Mouse (Mus musculus) ES-E14 (cell line): ENCODE measurements around the gene Ptprh. TPM values are rescaled to one million over a fixed set of nuclear protein-coding genes. Genes with fewer than 3 reads are reported as not detected.

ENCODE experiments used
- DNase-seq: peaks from one replicate; pipeline ENCODE4 v3.0.0-alpha.2; 2013; ENCODE audit warnings: low read depth, low spot score
- H3K27ac ChIP-seq: 2 replicates; pipeline ENCODE4 v1.5.1; 2012; ENCODE audit warnings: low read depth, mild to moderate bottlenecking, low read length, moderate library complexity, mixed read lengths; ENCODE audit not compliant: poor library complexity, insufficient read depth, severe bottlenecking
- H3K36me3 ChIP-seq: 2 replicates; pipeline ENCODE4 v1.6.1; 2012; ENCODE audit warnings: mild to moderate bottlenecking, low read length, moderate library complexity, mixed read lengths; ENCODE audit not compliant: control insufficient read depth, poor library complexity, insufficient read depth, severe bottlenecking
- H3K4me1 ChIP-seq, 2 experiments: fragments of 150-350 bp in 1 of 2; sonication (generic) in 1 of 2; 2 replicates each; pipeline ENCODE4 v1.6.1; 2012; ENCODE audit warnings: low read length in 2 of 2, mild to moderate bottlenecking in 1 of 2, mixed read lengths in 1 of 2; ENCODE audit not compliant: control insufficient read depth in 2 of 2, insufficient read depth in 2 of 2, poor library complexity in 1 of 2
- H3K4me3 ChIP-seq, 2 experiments: fragments of 150-350 bp in 1 of 2; sonication (generic) in 1 of 2; 2 replicates each; pipeline ENCODE4 v1.5.1; 2012; ENCODE audit warnings: low read length in 2 of 2, low read depth in 1 of 2, mild to moderate bottlenecking in 1 of 2, mixed read lengths in 1 of 2; ENCODE audit not compliant: insufficient read depth in 1 of 2, poor library complexity in 1 of 2, severe bottlenecking in 1 of 2
- H3K9ac ChIP-seq: 2 replicates; pipeline ENCODE4 v1.6.1; 2012; ENCODE audit warnings: low read depth, mild to moderate bottlenecking, low read length, mixed read lengths; ENCODE audit not compliant: poor library complexity, insufficient read depth, severe bottlenecking
- H3K9me3 ChIP-seq: fragments of 150-350 bp; sonication (generic); 2 replicates; pipeline ENCODE4 v1.6.1; 2012; ENCODE audit warnings: low read depth, mild to moderate bottlenecking, low read length; ENCODE audit not compliant: control insufficient read depth, insufficient read depth
- CHD2 ChIP-seq: IDR thresholded peaks from 2 replicates; pipeline ENCODE4 v1.6.1; 2014; ENCODE audit warnings: mild to moderate bottlenecking, low read depth, low read length, inconsistent platforms
- HCFC1 ChIP-seq: IDR thresholded peaks from 2 replicates; pipeline ENCODE4 v1.6.1; 2012; ENCODE audit warnings: low read length, inconsistent platforms, borderline replicate concordance; ENCODE audit not compliant: insufficient read depth
- MAFK ChIP-seq: IDR thresholded peaks from 2 replicates; pipeline ENCODE4 v1.6.1; 2014; ENCODE audit warnings: mild to moderate bottlenecking, low read depth, low read length, inconsistent platforms; ENCODE audit not compliant: insufficient read depth
- ZC3H11A ChIP-seq: IDR thresholded peaks from 2 replicates; pipeline ENCODE4 v1.6.1; 2012; ENCODE audit warnings: low read depth, mild to moderate bottlenecking, inconsistent platforms, low read length, borderline replicate concordance
- ZNF384 ChIP-seq: IDR thresholded peaks from 2 replicates; pipeline ENCODE4 v1.6.1; 2012; ENCODE audit warnings: low read depth, low read length, inconsistent platforms
- in situ Hi-C, 2 experiments: fragments of 600-800 bp; cut with MboI; formaldehyde crosslinking; loops; one replicate each; pipeline ENCODE4 v1.15.1; 2025; ENCODE audit warnings: low sequenced_read_pairs in 2 of 2, inconsistent platforms in 1 of 2; ENCODE audit not compliant: unreplicated experiment in 2 of 2
- total RNA-seq: library from RNA; depleted of rRNA; stranded (reverse); fragments of 300-350 nt; gene quantifications from 2 replicates; pipeline ENCODE4 v1.2.3, GENCODE M21; 2012

Gene Ptprh
- total RNA-seq, 1 experiment = 0.18 TPM

DNA sequence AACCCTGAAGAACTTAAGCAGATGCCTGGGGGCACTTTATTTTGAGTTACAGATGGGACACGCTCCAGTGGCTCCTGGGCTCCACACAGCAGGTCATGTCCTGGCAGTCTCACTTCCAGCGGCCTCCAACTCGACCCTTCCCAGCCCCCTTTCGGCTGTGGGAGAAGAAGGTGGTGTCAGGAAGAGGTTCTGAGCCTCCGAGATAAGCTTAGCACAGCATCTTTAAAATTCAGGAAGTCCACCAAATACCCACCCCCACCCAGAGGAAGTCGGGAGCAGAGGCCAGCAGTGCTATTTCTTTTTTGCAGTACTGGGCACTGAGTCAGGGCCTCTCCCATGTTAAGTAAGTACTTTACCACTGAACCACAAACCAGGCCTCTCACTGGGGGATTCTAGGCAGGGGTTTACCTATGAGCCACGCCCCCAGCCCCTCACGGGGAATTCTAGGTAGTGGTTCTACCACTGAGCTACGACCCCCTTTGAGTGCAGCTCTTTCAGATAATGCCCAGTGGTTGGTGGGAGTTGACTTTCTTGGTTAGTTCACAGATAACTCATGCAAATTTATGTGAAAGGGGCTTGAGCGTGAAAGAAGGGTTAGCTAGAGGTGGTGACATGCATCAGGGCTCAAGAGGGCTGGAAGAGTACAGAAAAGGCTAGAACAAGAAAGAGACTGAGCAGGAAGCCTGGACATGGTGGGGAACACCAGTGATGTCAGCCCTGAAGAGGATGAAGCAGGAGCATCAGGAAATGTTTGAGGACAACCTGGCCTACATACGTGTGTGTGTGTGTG is 99.0 kb downstream of the Ptprh start:
- H3K27ac ChIP-seq = no peak overlapping the region
- in situ Hi-C loops = no loop called here
- DNase-seq = no peak
- H3K9ac ChIP-seq = no peak overlapping the region
- TF ChIP-seq ZNF384 = no peak
- no peak for TF ChIP-seq HCFC1
- TF ChIP-seq MAFK = no peak
- TF ChIP-seq ZC3H11A = no peak
- no peak for TF ChIP-seq CHD2
- H3K4me1 ChIP-seq = peaks cover 0 to 13% of the 10 kb centered on the region in 2 experiments; a peak in 3 of 4 replicates
- no peaks in the 10 kb centered on the region for H3K9me3 ChIP-seq
- no peaks in the 10 kb centered on the region for H3K36me3 ChIP-seq
- no peak overlapping the region for H3K4me3 ChIP-seq

DNA sequence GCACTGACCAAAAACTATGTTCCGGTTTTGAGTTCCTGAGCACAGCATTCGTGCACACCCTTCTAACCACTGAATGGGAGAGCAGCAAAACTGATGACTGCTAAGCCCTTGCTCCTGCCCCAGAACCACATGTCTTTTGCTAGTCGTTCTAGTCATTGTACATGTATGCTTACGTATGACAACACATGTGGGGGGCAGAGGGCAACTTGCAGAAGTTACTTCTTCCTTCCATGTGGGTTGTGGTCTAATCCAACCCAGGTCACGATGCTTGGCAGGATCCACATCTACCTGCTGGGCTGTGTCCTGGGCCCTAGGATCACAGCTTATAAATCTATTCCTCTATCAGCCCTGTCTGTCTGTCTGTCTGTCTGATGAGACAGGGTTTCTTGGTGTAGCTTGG is 100.0 kb downstream of the Ptprh start:
- Histone ChIP-seq H3K9ac (no peak overlapping the region), H3K4me3 (no peak overlapping the region), H3K27ac (no peak overlapping the region), H3K4me1 (peaks cover 0 to 7% of the 10 kb centered on the region in 2 experiments; a peak in 3 of 4 replicates), H3K9me3 (no peaks in the 10 kb centered on the region), H3K36me3 (no peaks in the 10 kb centered on the region)
- in situ Hi-C loops = no loop called here
- TF ChIP-seq CHD2 = no peak
- no peak for TF ChIP-seq ZC3H11A
- TF ChIP-seq MAFK = no peak
- no peak for TF ChIP-seq HCFC1
- no peak for TF ChIP-seq ZNF384
- DNase-seq = no peak

DNA sequence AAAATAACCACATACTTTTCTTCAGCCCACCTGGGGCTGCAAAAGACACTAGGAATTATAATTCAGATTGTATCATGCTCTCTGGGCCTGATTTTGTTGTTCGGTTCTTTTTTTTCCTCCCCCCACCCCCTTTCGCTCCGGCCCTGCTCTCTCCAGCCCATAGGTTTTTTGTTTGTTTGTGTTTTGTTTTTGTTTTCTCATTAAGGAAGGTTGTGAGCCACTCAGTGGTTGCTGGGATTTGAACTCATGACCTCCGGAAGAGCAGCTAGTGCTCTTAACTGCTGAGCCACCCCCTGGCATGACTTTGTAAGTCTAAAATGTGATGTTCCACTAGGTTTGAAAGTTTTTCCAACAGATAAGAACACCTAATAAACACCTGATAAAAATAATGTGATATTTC is 100.7 kb downstream of the Ptprh start:
- no peak for TF ChIP-seq ZC3H11A
- TF ChIP-seq CHD2 = no peak
- no peak for TF ChIP-seq ZNF384
- no peak for TF ChIP-seq MAFK
- no peak for TF ChIP-seq HCFC1
- H3K4me1 ChIP-seq = no peaks in the 10 kb centered on the region; a peak in 3 of 4 replicates
- no peak overlapping the region for H3K9ac ChIP-seq
- H3K9me3 ChIP-seq = no peaks in the 10 kb centered on the region
- in situ Hi-C loops = no loop called here
- H3K36me3 ChIP-seq = no peaks in the 10 kb centered on the region
- DNase-seq = no peak
- H3K4me3 ChIP-seq = no peak overlapping the region
- H3K27ac ChIP-seq = no peak overlapping the region

DNA sequence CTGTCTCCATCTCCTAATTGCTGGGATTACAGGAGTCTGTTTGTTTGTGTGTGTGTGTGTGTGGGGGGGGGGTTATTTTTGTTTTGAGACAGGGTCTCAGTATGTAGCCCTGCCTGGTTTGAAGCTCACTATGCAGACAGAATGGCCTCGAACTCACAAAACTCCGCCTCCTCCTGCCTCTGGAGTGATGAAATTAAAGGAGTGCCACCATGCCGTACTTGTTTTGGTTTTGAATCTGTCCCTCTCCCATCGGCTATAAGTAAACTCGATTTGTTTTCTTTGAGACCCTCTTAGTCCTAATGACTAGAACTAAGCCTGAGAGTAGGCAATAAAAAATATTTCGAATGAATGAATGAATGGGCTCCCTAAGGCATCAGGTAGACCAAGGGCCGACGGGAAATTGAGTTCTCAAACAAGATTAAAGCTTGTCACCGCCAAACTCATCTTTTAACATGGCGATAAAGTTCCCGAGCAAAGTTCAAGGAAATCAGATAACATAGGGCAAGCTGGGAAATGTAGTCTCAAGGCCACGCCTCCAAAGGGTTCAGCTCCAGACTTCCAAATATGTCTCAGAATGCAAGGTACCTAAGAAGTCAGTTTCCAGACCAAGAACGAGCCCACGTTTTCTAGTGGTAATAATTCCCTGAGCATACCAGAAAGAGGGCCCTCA is 101.3 kb downstream of the Ptprh start:
- Histone ChIP-seq H3K9me3 (no peaks in the 10 kb centered on the region), H3K9ac (peak overlapping the region; percentile 53; the same call in 1 of the 2 replicates), H3K27ac (no peak overlapping the region), H3K4me1 (no peaks in the 10 kb centered on the region; a peak in 2 of 4 replicates), H3K4me3 (peak overlapping the region; percentile 92), H3K36me3 (no peaks in the 10 kb centered on the region; the same call in 1 of the 2 replicates)
- no peak for DNase-seq
- in situ Hi-C loops = no loop called here
- TF ChIP-seq ZC3H11A = no peak
- peak; percentile 76; the same call in 1 of the 2 replicates for TF ChIP-seq HCFC1
